Mouse (Mus musculus) heart, embryonic 14.5 days (tissue): ENCODE measurements around the gene Gna12. TPM values are rescaled to one million over a fixed set of nuclear protein-coding genes. Genes with fewer than 3 reads are reported as not detected.

Experiments used
- ATAC-seq: fragments of 200-750 bp; cut with Nextera tagmentation; 2 replicates; pipeline ENCODE4 v1.8.0; 2017; ENCODE audit warnings: low read depth, moderate TSS enrichment; ENCODE audit not compliant: insufficient number of reproducible peaks, insufficient read depth, low FRiP score
- H3K27ac ChIP-seq, 2 experiments: fragments of 200-500 bp in 1 of 2; fragments of 300-500 bp in 1 of 2; sonication (generic) in 1 of 2; replicated peaks in 1 of 2; 2 replicates each; pipeline ENCODE4 v1.5.1; 2012 to 2014; ENCODE audit warnings: low read depth in 2 of 2, low read length in 2 of 2, control low read depth in 1 of 2, mild to moderate bottlenecking in 1 of 2, mixed read lengths in 1 of 2; ENCODE audit not compliant: control insufficient read depth in 1 of 2, insufficient read depth in 1 of 2
- H3K27me3 ChIP-seq: fragments of 300-500 bp; sonication (generic); 2 replicates; pipeline ENCODE4 v1.6.1; 2014; ENCODE audit warnings: mild to moderate bottlenecking, low read length, control low read depth; ENCODE audit not compliant: control insufficient read depth, insufficient read depth
- H3K36me3 ChIP-seq: fragments of 300-500 bp; sonication (generic); 2 replicates; pipeline ENCODE4 v1.6.1; 2014; ENCODE audit warnings: mild to moderate bottlenecking, control low read depth, low read length, mixed read lengths; ENCODE audit not compliant: control insufficient read depth, insufficient read depth
- H3K4me1 ChIP-seq, 2 experiments: fragments of 200-500 bp in 1 of 2; fragments of 300-500 bp in 1 of 2; sonication (generic) in 1 of 2; 2 replicates each; pipeline ENCODE4 v1.6.1; 2012 to 2014; ENCODE audit warnings: low read length in 2 of 2, control low read depth in 1 of 2, mixed read lengths in 1 of 2; ENCODE audit not compliant: control insufficient read depth in 2 of 2, insufficient read depth in 2 of 2
- H3K4me2 ChIP-seq: fragments of 300-500 bp; sonication (generic); 2 replicates; pipeline ENCODE4 v1.6.1; 2014; ENCODE audit warnings: mild to moderate bottlenecking, low read length
- H3K4me3 ChIP-seq, 2 experiments: fragments of 200-500 bp in 1 of 2; fragments of 300-500 bp in 1 of 2; sonication (generic) in 1 of 2; 2 replicates each; pipeline ENCODE4 v1.5.1; 2012 to 2014; ENCODE audit warnings: low read length in 2 of 2, mild to moderate bottlenecking in 2 of 2, control low read depth in 1 of 2, low read depth in 1 of 2, moderate library complexity in 1 of 2; ENCODE audit not compliant: control insufficient read depth in 1 of 2, insufficient read depth in 1 of 2
- H3K9ac ChIP-seq: fragments of 300-500 bp; sonication (generic); 2 replicates; pipeline ENCODE4 v1.6.1; 2014; ENCODE audit warnings: mild to moderate bottlenecking, low read length
- H3K9me3 ChIP-seq: fragments of 300-500 bp; sonication (generic); 2 replicates; pipeline ENCODE4 v1.6.1; 2016; ENCODE audit warnings: low read length, control low read depth; ENCODE audit not compliant: control insufficient read depth
- WGBS: fragments of 180-500 bp; shearing (Covaris S2); extraction: QIAGEN DNeasy Blood & Tissue Kit; methylation state at CpG from one replicate; pipeline ENCODE4 v1.1.7; 2014; 5-methylcytosine and 5-hydroxymethylcytosine counted together
- polyA plus RNA-seq: library from polyadenylated mRNA; unstranded; fragments of >200 nt; fragmentation: Nextera tagmentation; extraction: Ambion mirVana; gene quantifications from 2 replicates; pipeline ENCODE4 v1.2.1, GENCODE M21; 2014

The Gna12 gene
- polyA plus RNA-seq, 1 experiment from 2014 or later = 53.8 TPM

GRCm38 (mm10) chr5:140798158-140798557 is 32.1 kb downstream of the Gna12 start:
- H3K9me3 ChIP-seq = no peaks in the 10 kb centered on the region
- 26% methylated on average over 7 of the region's 7 CpGs for WGBS
- H3K4me3 ChIP-seq = peak overlapping the region in 1 of 2 experiments; percentile 7; a peak in 2 of 4 replicates
- H3K4me1 ChIP-seq = peaks cover 34 to 70% of the 10 kb centered on the region in 2 experiments
- H3K27ac ChIP-seq = peak overlapping the region; percentile 50 to 86
- peak overlapping the region; percentile 59 for H3K4me2 ChIP-seq
- H3K36me3 ChIP-seq = no peaks in the 10 kb centered on the region
- peak overlapping the region; percentile 57 for H3K9ac ChIP-seq
- H3K27me3 ChIP-seq = no peaks in the 10 kb centered on the region
- no peak for ATAC-seq

DNA sequence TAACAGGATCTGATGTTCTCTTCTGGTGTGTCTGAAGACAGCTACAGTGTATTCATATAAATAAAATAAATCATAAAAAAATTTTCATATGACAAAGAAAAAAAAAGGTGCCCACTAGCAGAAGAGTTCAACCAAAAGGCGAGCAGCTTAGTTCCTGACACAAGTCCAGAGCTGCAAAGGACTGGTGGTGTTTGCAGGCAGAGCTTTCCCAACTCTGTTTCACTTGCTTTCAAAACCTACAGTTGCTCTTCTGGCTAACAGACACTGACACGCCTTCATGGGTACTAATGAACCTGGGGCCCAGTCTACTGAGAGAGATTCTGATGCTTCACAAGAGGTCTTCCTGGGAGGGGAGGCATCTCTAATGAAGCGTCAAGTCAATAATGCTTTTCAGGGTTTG is 34.2 kb downstream of the Gna12 start:
- Histone ChIP-seq H3K4me3 (no peak overlapping the region), H3K4me1 (peaks cover 47 to 82% of the 10 kb centered on the region in 2 experiments), H3K9ac (no peak overlapping the region), H3K9me3 (no peaks in the 10 kb centered on the region), H3K4me2 (no peak overlapping the region), H3K27ac (no peak overlapping the region), H3K36me3 (no peaks in the 10 kb centered on the region), H3K27me3 (no peaks in the 10 kb centered on the region)
- 87% methylated on average over 3 of the region's 3 CpGs for WGBS
- ATAC-seq = no peak

- Histone ChIP-seq H3K9me3 (no peaks in the 10 kb centered on the region), H3K9ac (peak overlapping the region; percentile 28; the same call in 1 of the 2 replicates), H3K4me1 (peaks cover 47 to 82% of the 10 kb centered on the region in 2 experiments), H3K36me3 (no peaks in the 10 kb centered on the region), H3K27me3 (no peaks in the 10 kb centered on the region), H3K4me3 (no peak overlapping the region), H3K4me2 (no peak overlapping the region), H3K27ac (peak overlapping the region; percentile 80 to 81)
- WGBS = 19% methylated on average over 2 of the region's 2 CpGs
- no peak for ATAC-seq
These were observed 35.1 kb downstream of the Gna12 start for GRCm38 (mm10) chr5:140795176-140795575.

DNA sequence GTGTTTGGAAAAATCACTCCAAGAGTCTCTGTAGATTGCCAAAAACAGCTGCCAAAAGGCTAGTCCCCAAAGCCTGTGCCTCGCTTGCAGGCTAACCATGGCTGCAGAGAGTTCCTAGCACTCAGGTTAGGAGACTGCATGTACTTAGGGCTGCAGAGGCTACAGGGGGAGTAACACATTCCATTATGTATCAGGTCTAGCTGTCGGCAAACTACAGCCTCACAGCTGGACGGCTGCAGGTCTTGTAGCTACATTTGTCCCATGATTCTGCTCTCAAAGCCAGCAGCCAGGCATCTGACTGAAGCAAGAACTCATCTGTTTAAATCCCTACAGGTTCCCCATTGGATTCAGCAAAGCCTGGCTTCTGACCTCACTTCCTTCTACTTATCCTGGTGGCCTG is 35.5 kb downstream of the Gna12 start:
- H3K4me3 ChIP-seq = no peak overlapping the region
- WGBS = 14% methylated on average over 3 of the region's 3 CpGs
- H3K36me3 ChIP-seq = no peaks in the 10 kb centered on the region
- H3K9ac ChIP-seq = peak overlapping the region; percentile 28; the same call in 1 of the 2 replicates
- H3K4me2 ChIP-seq = peak overlapping the region; percentile 18; the same call in 1 of the 2 replicates
- ATAC-seq = 0 out of 2 replicates have a peak, but pooled peaks have one; percentile 29
- H3K4me1 ChIP-seq = peaks cover 47 to 85% of the 10 kb centered on the region in 2 experiments
- no peaks in the 10 kb centered on the region for H3K9me3 ChIP-seq
- peak overlapping the region; percentile 80 to 81 for H3K27ac ChIP-seq
- H3K27me3 ChIP-seq = no peaks in the 10 kb centered on the region

DNA sequence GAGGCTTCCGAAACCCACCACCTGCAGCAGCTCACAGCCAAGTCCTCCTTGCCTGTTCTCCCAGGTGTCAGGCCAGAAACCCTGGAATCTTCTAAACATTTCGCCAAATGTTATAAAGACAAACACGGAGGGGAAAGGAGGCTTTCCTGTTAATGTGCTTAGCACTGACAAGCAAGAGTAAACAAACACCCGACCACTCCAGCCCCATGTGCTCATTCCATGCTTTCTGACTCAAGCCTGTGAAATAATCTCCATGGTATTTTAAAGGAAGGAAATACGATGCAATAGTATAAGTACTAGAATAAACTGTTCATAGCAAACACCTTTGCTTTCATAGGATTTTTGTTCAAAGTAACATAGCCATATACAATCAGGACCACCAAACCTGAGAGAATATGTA is 38.0 kb downstream of the Gna12 start:
- Histone ChIP-seq H3K27ac (peak overlapping the region; percentile 2 to 87; a peak in 3 of 4 replicates), H3K36me3 (0 out of 2 replicates have a peak, but pooled peaks cover 2% of the 10 kb centered on the region), H3K4me1 (peaks cover 37 to 75% of the 10 kb centered on the region in 2 experiments), H3K9me3 (no peaks in the 10 kb centered on the region), H3K4me2 (no peak overlapping the region), H3K9ac (no peak overlapping the region), H3K4me3 (no peak overlapping the region), H3K27me3 (no peaks in the 10 kb centered on the region)
- WGBS = 52% methylated on average over 5 of the region's 5 CpGs
- ATAC-seq = no peak

- H3K9me3 ChIP-seq = no peaks in the 10 kb centered on the region
- peaks cover 37 to 75% of the 10 kb centered on the region in 2 experiments for H3K4me1 ChIP-seq
- no peaks in the 10 kb centered on the region for H3K27me3 ChIP-seq
- peak overlapping the region; percentile 22 for H3K9ac ChIP-seq
- peak overlapping the region; percentile 87 to 89 for H3K27ac ChIP-seq
- 0 out of 2 replicates have a peak, but pooled peaks cover 2% of the 10 kb centered on the region for H3K36me3 ChIP-seq
- no peak for ATAC-seq
- WGBS = 26% methylated on average over 9 of the region's 9 CpGs
- H3K4me3 ChIP-seq = no peak overlapping the region
- peak overlapping the region; percentile 38 for H3K4me2 ChIP-seq
These were observed 39.0 kb downstream of the Gna12 start for GRCm38 (mm10) chr5:140790937-140791877.

DNA sequence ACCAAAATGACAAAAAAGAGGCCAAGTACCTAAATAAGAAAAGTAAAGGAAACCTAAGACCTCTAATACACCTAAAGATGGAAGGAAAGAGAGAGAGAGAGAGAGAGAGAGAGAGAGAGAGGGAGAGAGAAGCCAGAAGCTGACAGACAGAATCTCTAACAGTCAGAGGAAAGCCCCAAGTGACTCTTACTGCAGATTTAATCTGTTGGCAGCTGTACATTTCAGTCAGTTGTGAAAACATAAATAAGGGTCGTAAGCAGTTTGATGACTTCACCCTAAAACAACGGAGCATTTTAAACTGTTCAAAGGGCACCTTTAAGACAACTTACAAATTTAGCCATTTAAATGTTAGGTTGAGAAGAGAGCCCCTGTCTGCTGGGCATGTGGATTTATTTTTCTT is 39.8 kb downstream of the Gna12 start:
- Histone ChIP-seq H3K9me3 (no peaks in the 10 kb centered on the region), H3K4me3 (no peak overlapping the region), H3K27ac (peak overlapping the region; percentile 87 to 89), H3K4me2 (no peak overlapping the region), H3K4me1 (peaks cover 37 to 82% of the 10 kb centered on the region in 2 experiments), H3K9ac (no peak overlapping the region), H3K27me3 (no peaks in the 10 kb centered on the region), H3K36me3 (peaks cover 3% of the 10 kb centered on the region; the same call in 1 of the 2 replicates)
- 43% methylated on average over 2 of the region's 2 CpGs for WGBS
- ATAC-seq = no peak
